Mouse (Mus musculus) erythroblast, embryonic 14.5 days (primary cell): ENCODE measurements at regions not wholly inside any gene's neighbourhood (a gene's known extent, or its start where the extent isn't known, plus 50 kb on each side); places are given as distances from the start of the nearest gene placed in this dataset.

ENCODE experiments used
- H3K27me3 ChIP-seq: 2 replicates; pipeline ENCODE4 v1.6.1; 2012; ENCODE audit warnings: inconsistent platforms; ENCODE audit not compliant: control insufficient read depth
- H3K36me3 ChIP-seq: 2 replicates; pipeline ENCODE4 v1.6.1; 2012; ENCODE audit warnings: mild to moderate bottlenecking, inconsistent platforms; ENCODE audit not compliant: control insufficient read depth
- H3K4me1 ChIP-seq: 2 replicates; pipeline ENCODE4 v1.6.1; 2012; ENCODE audit warnings: inconsistent platforms; ENCODE audit not compliant: control insufficient read depth
- H3K4me3 ChIP-seq: replicated peaks from 2 replicates; pipeline ENCODE3; 2012; ENCODE audit warnings: moderate library complexity, mild to moderate bottlenecking, inconsistent platforms
- H3K9me3 ChIP-seq: 2 replicates; pipeline ENCODE4 v1.6.1; 2012; ENCODE audit warnings: low read length, inconsistent platforms, mixed read lengths; ENCODE audit not compliant: control insufficient read depth
- GATA1 ChIP-seq: IDR thresholded peaks from 2 replicates; pipeline ENCODE4 v1.6.1; 2012; ENCODE audit warnings: low read length, inconsistent platforms, mixed read lengths
- TAL1 ChIP-seq: IDR thresholded peaks from 3 replicates; pipeline ENCODE4 v1.6.1; 2012; ENCODE audit warnings: low read length, inconsistent platforms, mixed read lengths

- no peak overlapping the region for H3K4me3 ChIP-seq
- no peaks in the 10 kb centered on the region for H3K9me3 ChIP-seq
- peaks cover 20% of the 10 kb centered on the region for H3K36me3 ChIP-seq
- peaks cover 27% of the 10 kb centered on the region for H3K4me1 ChIP-seq
- no peak for TF ChIP-seq GATA1
- no peak for TF ChIP-seq TAL1
- H3K27me3 ChIP-seq, result no peaks in the 10 kb centered on the region
Measured at GRCm38 (mm10) chr15:62056889-62057288, 1134.1 kb upstream of the A1bg start.

- Histone ChIP-seq H3K4me1 (peaks cover 25% of the 10 kb centered on the region), H3K4me3 (no peak overlapping the region), H3K9me3 (no peaks in the 10 kb centered on the region), H3K27me3 (no peaks in the 10 kb centered on the region), H3K36me3 (peaks cover 20% of the 10 kb centered on the region)
- TF ChIP-seq GATA1 (no peak), TAL1 (no peak)
Measured at GRCm38 (mm10) chr15:62056401-62056800, 1133.6 kb upstream of the A1bg start.

GRCm38 (mm10) chr15:62055011-62055410 lies 1132.2 kb upstream of the A1bg start:
- Histone ChIP-seq H3K36me3 (peaks cover 22% of the 10 kb centered on the region), H3K9me3 (peaks cover 3% of the 10 kb centered on the region), H3K4me1 (peaks cover 20% of the 10 kb centered on the region), H3K4me3 (no peak overlapping the region), H3K27me3 (no peaks in the 10 kb centered on the region)
- TF ChIP-seq GATA1 (no peak), TAL1 (no peak)

GRCm38 (mm10) chr15:62053420-62054239 lies 1130.8 kb upstream of the A1bg start:
- H3K4me3 ChIP-seq, result no peak overlapping the region
- H3K27me3 ChIP-seq, result no peaks in the 10 kb centered on the region
- peaks cover 24% of the 10 kb centered on the region for H3K36me3 ChIP-seq
- peaks cover 3% of the 10 kb centered on the region for H3K9me3 ChIP-seq
- no peak for TF ChIP-seq TAL1
- no peak for TF ChIP-seq GATA1
- peaks cover 25% of the 10 kb centered on the region for H3K4me1 ChIP-seq

GRCm38 (mm10) chr15:62049416-62049815 lies 1126.6 kb upstream of the A1bg start:
- TF ChIP-seq TAL1, result no peak
- TF ChIP-seq GATA1, result no peak
- Histone ChIP-seq H3K9me3 (peaks cover 3% of the 10 kb centered on the region), H3K36me3 (peaks cover 19% of the 10 kb centered on the region), H3K27me3 (no peaks in the 10 kb centered on the region), H3K4me3 (no peak overlapping the region), H3K4me1 (peaks cover 30% of the 10 kb centered on the region)

GRCm38 (mm10) chr15:62048981-62049380 lies 1126.2 kb upstream of the A1bg start:
- H3K4me1 ChIP-seq, result peaks cover 34% of the 10 kb centered on the region
- peaks cover 3% of the 10 kb centered on the region for H3K9me3 ChIP-seq
- TF ChIP-seq GATA1 (no peak), TAL1 (no peak)
- H3K36me3 ChIP-seq, result peaks cover 23% of the 10 kb centered on the region
- H3K4me3 ChIP-seq, result no peak overlapping the region
- no peaks in the 10 kb centered on the region for H3K27me3 ChIP-seq

GRCm38 (mm10) chr15:62046276-62046675 lies 1123.5 kb upstream of the A1bg start:
- no peaks in the 10 kb centered on the region for H3K27me3 ChIP-seq
- H3K4me3 ChIP-seq, result no peak overlapping the region
- peaks cover 3% of the 10 kb centered on the region for H3K9me3 ChIP-seq
- H3K4me1 ChIP-seq, result peaks cover 59% of the 10 kb centered on the region
- TF ChIP-seq TAL1, result no peak
- no peak for TF ChIP-seq GATA1
- H3K36me3 ChIP-seq, result peaks cover 34% of the 10 kb centered on the region

- TF ChIP-seq GATA1 (no peak), TAL1 (no peak)
- Histone ChIP-seq H3K9me3 (no peaks in the 10 kb centered on the region; the same call in 1 of the 2 replicates), H3K4me1 (peaks cover 73% of the 10 kb centered on the region), H3K36me3 (peaks cover 28% of the 10 kb centered on the region), H3K27me3 (no peaks in the 10 kb centered on the region), H3K4me3 (no peak overlapping the region)
Measured at GRCm38 (mm10) chr15:62044654-62045335, 1122.0 kb upstream of the A1bg start.

- no peak for TF ChIP-seq GATA1
- no peak for TF ChIP-seq TAL1
- Histone ChIP-seq H3K27me3 (no peaks in the 10 kb centered on the region), H3K9me3 (no peaks in the 10 kb centered on the region), H3K4me1 (peaks cover 78% of the 10 kb centered on the region), H3K36me3 (peaks cover 20% of the 10 kb centered on the region), H3K4me3 (no peak overlapping the region)
Measured at GRCm38 (mm10) chr15:62043617-62044392, 1121.0 kb upstream of the A1bg start.
